Mouse (Mus musculus) hindbrain, embryonic 10.5 days (tissue): ENCODE measurements around the gene Emsy. TPM values are rescaled to one million over a fixed set of nuclear protein-coding genes. Genes with fewer than 3 reads are reported as not detected.

Experiments
- DNase-seq: peaks from one replicate; pipeline ENCODE4 v3.0.0-alpha.2; 2017; ENCODE audit warnings: low spot score
- H3K27ac ChIP-seq: fragments of 300-500 bp; sonication (generic); 2 replicates; pipeline ENCODE4 v1.5.1; 2016; ENCODE audit warnings: mild to moderate bottlenecking, moderate library complexity
- H3K27me3 ChIP-seq: fragments of 300-500 bp; sonication (generic); 2 replicates; pipeline ENCODE4 v1.6.1; 2016; ENCODE audit warnings: mild to moderate bottlenecking; ENCODE audit not compliant: poor library complexity, insufficient read depth, severe bottlenecking
- H3K36me3 ChIP-seq: fragments of 300-500 bp; sonication (generic); 2 replicates; pipeline ENCODE4 v1.6.1; 2016; ENCODE audit warnings: mild to moderate bottlenecking, moderate library complexity
- H3K4me1 ChIP-seq: fragments of 300-500 bp; sonication (generic); replicated peaks from 2 replicates; pipeline ENCODE4 v1.6.1; 2016; ENCODE audit warnings: mild to moderate bottlenecking
- H3K4me3 ChIP-seq: fragments of 300-500 bp; sonication (generic); 2 replicates; pipeline ENCODE4 v1.5.1; 2016; ENCODE audit warnings: mild to moderate bottlenecking, moderate library complexity
- H3K9me3 ChIP-seq: fragments of 300-500 bp; sonication (generic); 2 replicates; pipeline ENCODE4 v1.6.1; 2016; ENCODE audit warnings: mild to moderate bottlenecking, moderate library complexity
- WGBS: fragments of 180-500 bp; shearing (Covaris S2); methylation state at CpG from one replicate; pipeline ENCODE4 v1.1.7; 2016; 5-methylcytosine and 5-hydroxymethylcytosine counted together
- polyA plus RNA-seq: library from polyadenylated mRNA; unstranded; fragments of >200 nt; fragmentation: Nextera tagmentation; extraction: Ambion mirVana; gene quantifications from 2 replicates; pipeline ENCODE4 v1.2.1, GENCODE M21; 2016

Emsy gene
- polyA plus RNA-seq = 37.8 and 38.5 TPM in 2 replicates

GRCm38 (mm10) chr7:98656531-98657221 lies at the start of gene Emsy:
TSS of gene Emsy (minus strand) at chr7:98656783.
- Histone ChIP-seq H3K4me1 (peaks cover 34% of the 10 kb centered on the region), H3K36me3 (peaks cover 62% of the 10 kb centered on the region), H3K9me3 (no peaks in the 10 kb centered on the region), H3K4me3 (peak within 1 kb of the TSS; percentile 98), H3K27ac (peak within 1 kb of the TSS; percentile 97), H3K27me3 (no peaks in the 10 kb centered on the region)
- DNase-seq = peak; percentile 95
- WGBS = under 1% methylated on average over 42 of the region's 42 CpGs

- Histone ChIP-seq H3K4me1 (peaks cover 27% of the 10 kb centered on the region), H3K27me3 (no peaks in the 10 kb centered on the region), H3K27ac (0 out of 2 replicates have a peak overlapping the region, but pooled peaks have one; percentile 94), H3K4me3 (peak overlapping the region; percentile 82), H3K36me3 (peaks cover 5% of the 10 kb centered on the region), H3K9me3 (no peaks in the 10 kb centered on the region)
- DNase-seq = no peak
- 77% methylated on average over 5 of the region's 5 CpGs for WGBS
Observed at GRCm38 (mm10) chr7:98704276-98704675, 47.7 kb upstream of the Emsy start.

GRCm38 (mm10) chr7:98703365-98703881 lies 46.8 kb upstream of the Emsy start:
- Histone ChIP-seq H3K9me3 (no peaks in the 10 kb centered on the region), H3K27me3 (no peaks in the 10 kb centered on the region), H3K4me1 (peaks cover 27% of the 10 kb centered on the region), H3K27ac (peak overlapping the region; percentile 94), H3K4me3 (peak overlapping the region; percentile 82), H3K36me3 (no peaks in the 10 kb centered on the region)
- under 1% methylated on average over 38 of the region's 38 CpGs for WGBS
- DNase-seq = no peak

- 3% methylated on average over 65 of the region's 65 CpGs for WGBS
- no peaks in the 10 kb centered on the region for H3K27me3 ChIP-seq
- no peaks in the 10 kb centered on the region for H3K9me3 ChIP-seq
- peaks cover 27% of the 10 kb centered on the region for H3K4me1 ChIP-seq
- H3K36me3 ChIP-seq = no peaks in the 10 kb centered on the region
- DNase-seq = peak; percentile 99
- peak within 1 kb of the TSS; percentile 94 for H3K27ac ChIP-seq
- peak within 1 kb of the TSS; percentile 82 for H3K4me3 ChIP-seq
Observed at GRCm38 (mm10) chr7:98702283-98703240, 46.0 kb upstream of the Emsy start, which contains the start of gene Thap12. TSS of gene Thap12 (plus strand) at chr7:98703103.

GRCm38 (mm10) chr7:98701771-98702170 lies 45.2 kb upstream of the Emsy start:
- Histone ChIP-seq H3K4me3 (peak overlapping the region; percentile 82), H3K36me3 (no peaks in the 10 kb centered on the region), H3K27me3 (no peaks in the 10 kb centered on the region), H3K4me1 (peaks cover 27% of the 10 kb centered on the region), H3K27ac (peak overlapping the region; percentile 94), H3K9me3 (no peaks in the 10 kb centered on the region)
- no peak for DNase-seq
- WGBS = 63% methylated on average over 7 of the region's 7 CpGs

- Histone ChIP-seq H3K36me3 (no peaks in the 10 kb centered on the region), H3K27me3 (no peaks in the 10 kb centered on the region), H3K9me3 (no peaks in the 10 kb centered on the region), H3K27ac (no peak overlapping the region), H3K4me1 (peaks cover 7% of the 10 kb centered on the region), H3K4me3 (no peak overlapping the region)
- 92% methylated on average over 4 of the region's 4 CpGs for WGBS
- DNase-seq = no peak
Observed at GRCm38 (mm10) chr7:98698590-98698989, 42.0 kb upstream of the Emsy start.

GRCm38 (mm10) chr7:98698041-98698440 lies 41.5 kb upstream of the Emsy start:
- Histone ChIP-seq H3K9me3 (no peaks in the 10 kb centered on the region), H3K4me1 (peaks cover 8% of the 10 kb centered on the region), H3K27me3 (no peaks in the 10 kb centered on the region), H3K27ac (no peak overlapping the region), H3K36me3 (no peaks in the 10 kb centered on the region), H3K4me3 (no peak overlapping the region)
- DNase-seq = no peak
- WGBS = 55% methylated on average over 5 of the region's 5 CpGs

GRCm38 (mm10) chr7:98697496-98697895 lies 40.9 kb upstream of the Emsy start:
- no peak overlapping the region for H3K27ac ChIP-seq
- no peaks in the 10 kb centered on the region for H3K9me3 ChIP-seq
- H3K36me3 ChIP-seq = no peaks in the 10 kb centered on the region
- no peaks in the 10 kb centered on the region for H3K27me3 ChIP-seq
- WGBS = 11% methylated on average over 2 of the region's 2 CpGs
- DNase-seq = no peak
- peaks cover 13% of the 10 kb centered on the region for H3K4me1 ChIP-seq
- H3K4me3 ChIP-seq = no peak overlapping the region

- 85% methylated on average over 5 of the region's 5 CpGs for WGBS
- Histone ChIP-seq H3K4me1 (peaks cover 10% of the 10 kb centered on the region), H3K27me3 (no peaks in the 10 kb centered on the region), H3K4me3 (no peak overlapping the region), H3K27ac (no peak overlapping the region), H3K9me3 (no peaks in the 10 kb centered on the region), H3K36me3 (no peaks in the 10 kb centered on the region)
- DNase-seq = no peak
Observed at GRCm38 (mm10) chr7:98694046-98694445, 37.5 kb upstream of the Emsy start.

- 50% methylated on average over 24 of the region's 24 CpGs for WGBS
- Histone ChIP-seq H3K4me3 (no peak overlapping the region; the same call in 1 of the 2 replicates), H3K9me3 (no peaks in the 10 kb centered on the region), H3K27me3 (no peaks in the 10 kb centered on the region), H3K36me3 (no peaks in the 10 kb centered on the region), H3K27ac (0 out of 2 replicates have a peak overlapping the region, but pooled peaks have one; percentile 23), H3K4me1 (peaks cover 10% of the 10 kb centered on the region)
- no peak for DNase-seq
Observed at GRCm38 (mm10) chr7:98692761-98693546, 36.4 kb upstream of the Emsy start.

- no peaks in the 10 kb centered on the region for H3K36me3 ChIP-seq
- no peaks in the 10 kb centered on the region for H3K9me3 ChIP-seq
- no peak overlapping the region for H3K27ac ChIP-seq
- DNase-seq = no peak
- WGBS = 23% methylated on average over 3 of the region's 3 CpGs
- H3K27me3 ChIP-seq = no peaks in the 10 kb centered on the region
- no peak overlapping the region for H3K4me3 ChIP-seq
- H3K4me1 ChIP-seq = peaks cover 16% of the 10 kb centered on the region
Observed at GRCm38 (mm10) chr7:98690831-98691230, 34.2 kb upstream of the Emsy start.

GRCm38 (mm10) chr7:98690126-98690525 lies 33.5 kb upstream of the Emsy start:
- no peaks in the 10 kb centered on the region for H3K27me3 ChIP-seq
- H3K36me3 ChIP-seq = no peaks in the 10 kb centered on the region
- no peak overlapping the region for H3K4me3 ChIP-seq
- DNase-seq = no peak
- peaks cover 22% of the 10 kb centered on the region for H3K4me1 ChIP-seq
- no peaks in the 10 kb centered on the region for H3K9me3 ChIP-seq
- no peak overlapping the region for H3K27ac ChIP-seq
- WGBS = 93% methylated on average over 1 of the region's 1 CpGs
